Mouse (Mus musculus) mouse trophoblast stem cell (cell line): ENCODE measurements at regions not wholly inside any gene's neighbourhood (a gene's known extent, or its start where the extent isn't known, plus 50 kb on each side); places are given as distances from the start of the nearest gene placed in this dataset.

Experiments
- in situ Hi-C, 2 experiments: fragments of 300-500 bp; cut with MseI, MboI; formaldehyde crosslinking; loops; 2 replicates in 1 of 2; 3 replicates in 1 of 2; pipeline ENCODE4 v1.15.1; 2025

GRCm38 (mm10) chr11:112979413-112979812 lies 197.4 kb downstream of the Sox9 start:
- in situ Hi-C loops, result no loop called here

DNA sequence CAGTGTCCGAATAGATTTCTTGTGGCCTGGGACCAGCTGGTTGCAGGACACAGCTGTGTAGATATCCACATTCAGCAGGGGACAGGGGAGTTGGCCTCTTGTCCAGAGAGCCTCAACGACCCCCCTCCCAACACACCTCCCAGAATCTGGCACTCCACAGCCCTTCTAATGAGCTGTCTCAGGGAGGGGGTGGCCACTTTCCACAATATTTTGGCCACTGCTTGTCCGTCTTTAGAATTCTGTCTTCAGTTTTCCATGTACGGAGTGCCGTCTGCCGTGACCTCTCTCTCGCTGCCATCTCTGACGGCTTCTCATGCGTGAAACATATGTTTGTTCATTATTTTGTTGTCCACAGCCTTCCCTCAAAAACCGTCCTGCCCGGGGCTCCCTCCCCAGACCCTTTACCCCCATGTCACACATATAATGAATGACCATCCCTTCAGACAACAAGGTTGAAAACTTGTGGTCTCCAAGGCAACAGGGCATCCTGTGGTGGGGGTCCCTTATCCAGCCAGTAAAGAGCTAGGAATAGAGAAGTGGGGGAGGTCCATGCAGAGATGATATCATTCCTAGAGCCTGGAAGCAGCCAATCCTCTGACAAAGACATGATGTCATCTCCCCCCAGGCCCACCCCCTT lies 200.3 kb downstream of the Sox9 start:
- in situ Hi-C loops, result no loop called here

GRCm38 (mm10) chr11:112982802-112983591 lies 201.0 kb downstream of the Sox9 start:
- in situ Hi-C loops, result no loop called here

DNA sequence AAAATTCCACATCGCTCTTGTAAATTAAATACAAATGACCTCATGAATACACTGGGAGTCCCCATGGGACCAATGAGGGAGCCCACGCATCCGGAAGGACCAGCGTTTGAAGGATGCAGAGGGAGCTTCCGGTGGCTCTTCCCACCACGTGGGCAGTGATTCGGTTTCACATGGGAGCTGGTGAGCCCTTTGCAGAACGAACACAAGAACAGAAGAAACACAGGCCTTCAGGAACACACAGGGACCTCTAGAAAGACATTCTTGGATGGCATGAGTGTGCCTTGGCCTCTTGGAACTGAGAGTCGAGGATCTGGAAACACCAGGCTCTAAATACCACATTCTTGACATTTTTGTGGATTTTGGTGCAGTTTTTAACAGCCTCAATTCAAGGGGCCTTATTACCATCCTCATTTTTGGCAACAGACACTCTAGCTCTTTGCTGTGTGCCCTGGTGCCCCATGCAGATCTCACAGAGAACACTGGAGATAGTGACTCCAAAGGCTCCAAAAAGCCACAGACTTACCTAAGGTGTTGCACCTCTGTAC lies 204.1 kb downstream of the Sox9 start:
- in situ Hi-C loops, result no loop called here

- in situ Hi-C loops, result no loop called here
Measured at GRCm38 (mm10) chr11:112987782-112988181, 205.8 kb downstream of the Sox9 start.

DNA sequence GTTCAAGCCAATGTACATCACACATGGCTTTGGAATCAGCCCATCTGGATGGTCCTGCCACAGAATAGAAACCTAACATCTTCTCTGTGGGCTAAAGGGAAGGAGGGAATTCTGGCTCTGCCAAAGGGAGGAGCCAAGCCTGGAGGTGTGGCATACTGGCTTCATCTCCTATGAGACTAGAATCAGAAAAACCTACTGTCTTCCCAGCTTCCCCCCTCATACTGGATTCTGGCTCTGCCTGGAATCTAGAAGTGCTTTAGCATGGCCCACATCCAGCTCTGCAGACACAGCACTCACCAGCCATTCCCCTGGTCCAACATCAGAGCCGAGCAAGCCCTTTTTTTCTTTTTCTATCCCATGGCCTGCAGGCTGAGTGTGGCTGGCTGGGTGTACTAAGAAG lies 206.9 kb downstream of the Sox9 start:
- in situ Hi-C loops, result no loop called here

GRCm38 (mm10) chr11:112989981-112990512 lies 208.0 kb downstream of the Sox9 start:
- in situ Hi-C loops, result no loop called here

DNA sequence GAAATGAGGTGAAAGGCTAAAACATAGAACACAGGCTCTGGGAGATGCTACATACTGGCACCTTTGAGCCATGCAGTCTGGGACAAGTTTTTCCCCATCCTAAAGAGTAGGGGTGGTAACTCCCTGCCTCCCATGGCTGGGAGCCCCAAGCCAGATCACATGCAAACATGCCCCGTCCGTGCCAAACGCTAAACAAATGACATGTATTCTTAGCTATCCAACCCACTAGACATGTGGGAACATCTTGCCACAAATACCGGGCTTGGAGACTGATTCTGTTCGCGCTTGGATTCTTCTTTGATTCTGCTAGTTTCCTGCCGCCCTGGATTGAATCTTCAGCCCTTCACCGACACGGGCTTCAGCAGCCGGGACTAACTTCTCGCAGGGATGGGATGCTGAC lies 208.7 kb downstream of the Sox9 start:
- in situ Hi-C loops, result no loop called here

GRCm38 (mm10) chr11:112991862-112992261 lies 209.8 kb downstream of the Sox9 start:
- in situ Hi-C loops, result no loop called here

DNA sequence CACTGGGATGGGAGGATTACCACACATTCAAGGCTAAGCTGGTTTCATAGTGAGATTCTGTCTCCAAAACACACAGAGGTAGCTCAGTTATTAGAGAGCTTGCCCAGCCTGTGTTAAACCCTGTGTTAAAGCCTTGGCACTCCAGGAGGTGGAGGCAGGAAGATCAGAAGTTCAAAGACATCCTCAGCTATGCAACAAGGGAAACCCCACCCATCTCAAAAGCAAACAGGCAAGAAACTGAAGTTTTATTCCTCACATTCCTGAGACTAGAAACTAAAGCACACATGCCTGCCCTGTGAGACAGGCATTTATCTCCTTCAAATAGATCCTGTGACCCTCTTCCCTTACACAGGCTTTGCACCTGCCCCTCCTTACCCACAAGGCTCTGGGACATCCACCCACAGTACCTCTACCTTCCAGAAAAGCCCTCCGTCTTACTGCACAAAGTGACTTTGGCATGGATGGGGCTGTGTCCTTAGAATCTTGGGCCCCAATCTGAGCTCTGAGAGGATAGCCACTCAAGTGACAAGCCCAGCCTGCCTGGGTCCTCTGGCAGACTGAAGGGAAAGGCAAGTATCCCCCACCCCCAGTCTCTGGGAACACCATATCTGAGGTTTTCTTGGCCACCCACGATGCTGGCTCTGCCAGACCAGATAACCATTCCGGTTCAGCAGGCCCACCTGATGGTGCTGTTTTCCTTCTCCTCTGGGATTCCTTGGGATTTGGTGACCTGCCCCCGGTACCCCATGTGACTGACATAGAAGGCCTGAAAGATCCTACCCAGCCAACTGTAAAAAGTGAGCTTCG lies 217.0 kb downstream of the Sox9 start:
- in situ Hi-C loops, result no loop called here

DNA sequence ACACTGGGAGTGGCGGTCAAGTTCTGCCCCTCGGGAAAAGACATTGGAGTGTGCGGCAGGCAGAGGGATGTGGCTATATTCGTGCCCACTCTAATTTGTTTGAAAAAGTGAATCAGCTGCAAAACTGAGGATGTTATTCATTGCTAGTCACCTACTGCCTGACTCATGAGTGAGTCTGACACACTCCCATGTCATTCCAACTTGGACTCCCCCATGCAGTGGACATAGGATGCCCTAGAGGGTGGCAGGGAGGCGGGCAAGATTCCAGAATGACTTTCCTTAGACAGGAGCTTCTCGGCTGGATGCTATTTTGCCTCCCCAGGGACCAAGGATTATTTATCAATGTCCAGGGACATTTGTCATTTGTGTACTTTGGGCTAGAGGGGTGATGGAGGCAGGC lies 219.0 kb downstream of the Sox9 start:
- in situ Hi-C loops, result no loop called here

- in situ Hi-C loops, result no loop called here
Measured at GRCm38 (mm10) chr11:113005895-113006294, 223.9 kb downstream of the Sox9 start.

DNA sequence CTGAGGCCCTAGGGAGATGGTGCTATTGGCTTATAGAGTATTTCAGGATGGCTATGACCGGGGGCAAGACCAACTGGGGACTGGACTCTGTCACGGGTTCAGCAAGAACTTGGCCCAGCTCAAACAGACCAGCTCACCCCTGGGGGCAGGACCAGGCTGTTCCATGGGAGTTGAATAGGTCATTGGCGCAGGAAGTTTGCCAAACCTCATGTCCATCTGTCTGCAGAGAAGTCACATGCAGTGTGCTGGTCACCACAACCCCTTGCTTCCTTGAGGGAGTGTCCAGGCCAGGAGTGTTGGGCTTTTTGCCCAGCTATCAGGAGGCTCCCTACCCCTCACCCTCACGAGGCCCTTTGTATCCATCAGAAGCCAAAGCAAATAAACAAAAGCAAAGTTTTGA lies 226.5 kb downstream of the Sox9 start:
- in situ Hi-C loops, result no loop called here

DNA sequence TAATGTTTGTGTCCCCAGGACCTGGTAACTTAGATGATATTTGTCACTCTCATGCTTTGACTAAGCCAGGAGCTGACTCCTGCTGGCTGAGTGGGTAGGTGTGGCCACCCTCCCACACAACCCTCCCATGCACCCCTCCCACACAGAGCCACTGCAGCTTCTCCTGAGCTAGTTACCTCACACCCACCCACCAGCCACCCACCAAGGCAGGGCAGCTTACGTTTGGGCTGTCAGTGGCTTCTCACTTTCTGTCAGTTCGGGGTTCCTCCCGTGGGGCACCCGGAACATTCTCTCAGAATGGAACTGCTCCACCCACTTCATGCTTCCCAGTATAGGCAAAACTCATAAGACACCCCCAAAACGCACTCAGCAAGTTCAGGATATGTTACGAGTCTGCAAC lies 227.4 kb downstream of the Sox9 start:
- in situ Hi-C loops, result no loop called here

DNA sequence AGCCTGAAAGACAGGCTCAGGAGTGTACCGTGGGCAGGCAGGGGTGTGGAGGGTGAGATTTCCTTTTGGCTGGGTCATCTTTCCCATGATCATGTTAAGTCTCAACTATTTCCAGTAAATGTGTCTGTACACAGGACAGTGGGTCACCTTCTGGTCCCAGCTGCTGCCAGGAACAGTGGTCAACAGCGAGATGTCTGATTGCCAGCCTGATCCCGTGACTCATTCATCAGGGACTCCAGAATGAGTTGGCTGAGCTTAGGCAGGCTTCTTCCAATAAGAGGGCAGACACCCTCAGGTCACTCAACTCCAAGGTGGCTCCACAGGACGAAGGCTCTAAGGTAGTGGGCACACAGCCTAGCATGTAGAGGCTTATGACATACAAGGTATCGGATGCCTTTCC lies 228.9 kb downstream of the Sox9 start:
- in situ Hi-C loops, result no loop called here

GRCm38 (mm10) chr11:113014186-113015010 lies 232.4 kb downstream of the Sox9 start:
- in situ Hi-C loops, result no loop called here

- in situ Hi-C loops, result no loop called here
Measured at GRCm38 (mm10) chr11:113015686-113016304, 233.8 kb downstream of the Sox9 start.

DNA sequence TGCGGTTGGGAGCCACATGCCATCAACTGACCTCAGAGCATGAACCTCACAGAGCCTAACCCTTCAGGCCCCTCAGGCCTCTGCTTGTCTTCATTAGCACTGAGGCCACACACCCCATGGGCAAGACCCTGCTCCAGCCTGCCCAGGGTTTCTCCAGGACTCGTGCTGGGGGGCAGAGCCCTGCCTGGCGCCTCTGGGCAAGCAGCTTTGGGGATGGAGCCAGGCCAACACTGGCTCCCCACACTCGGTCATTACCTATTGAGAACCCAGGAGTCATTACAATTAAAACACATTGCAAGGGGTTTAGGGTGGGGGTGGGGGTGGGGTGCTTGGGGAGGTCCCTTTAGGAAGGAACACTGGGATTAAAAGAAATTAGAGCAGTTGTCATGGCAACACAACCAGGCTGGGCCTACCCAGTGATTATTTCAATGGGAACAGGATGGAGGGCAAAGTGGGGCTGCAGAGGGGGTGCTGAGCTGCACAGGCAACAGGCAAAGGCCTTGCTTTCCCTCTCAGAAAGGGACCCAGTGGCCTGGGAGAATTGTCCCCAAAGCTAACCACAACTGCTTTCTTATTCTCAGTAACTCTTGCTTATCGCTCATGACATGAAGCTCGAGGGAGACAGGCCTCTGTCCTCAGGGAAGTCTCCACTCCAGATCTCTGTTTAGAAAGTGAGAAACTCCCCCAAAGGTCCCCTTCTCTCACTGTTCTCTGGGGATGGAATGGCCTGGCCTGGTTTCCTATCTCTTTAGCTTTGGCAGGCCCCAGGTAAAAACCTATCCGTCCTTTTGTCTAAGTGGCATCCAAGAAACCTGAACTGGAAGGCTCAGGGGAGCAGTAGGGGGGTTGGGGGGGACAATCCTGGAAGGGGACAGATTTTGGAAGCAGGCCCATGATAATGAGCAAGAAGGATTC lies 235.0 kb downstream of the Sox9 start:
- in situ Hi-C loops, result no loop called here

DNA sequence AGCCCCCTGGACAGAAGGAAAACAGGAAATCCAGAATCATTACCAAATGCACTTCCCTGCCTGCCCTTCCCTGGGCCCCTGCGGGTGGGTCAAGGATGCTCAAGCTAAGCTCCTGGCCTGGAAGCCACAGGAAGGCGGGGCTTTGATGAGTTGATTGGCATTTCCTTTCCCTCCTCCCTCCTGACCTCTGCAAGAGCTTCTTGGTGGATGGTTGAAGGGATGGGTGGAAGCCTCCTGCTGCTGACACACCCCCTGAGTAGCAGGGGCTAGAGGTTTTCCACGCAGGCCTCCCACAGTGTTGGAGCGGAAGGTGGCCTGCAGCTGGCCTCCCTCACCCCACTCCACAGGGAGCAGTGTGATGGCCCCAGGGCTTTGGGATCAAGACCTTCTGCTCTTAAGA lies 239.5 kb downstream of the Sox9 start:
- in situ Hi-C loops, result no loop called here

DNA sequence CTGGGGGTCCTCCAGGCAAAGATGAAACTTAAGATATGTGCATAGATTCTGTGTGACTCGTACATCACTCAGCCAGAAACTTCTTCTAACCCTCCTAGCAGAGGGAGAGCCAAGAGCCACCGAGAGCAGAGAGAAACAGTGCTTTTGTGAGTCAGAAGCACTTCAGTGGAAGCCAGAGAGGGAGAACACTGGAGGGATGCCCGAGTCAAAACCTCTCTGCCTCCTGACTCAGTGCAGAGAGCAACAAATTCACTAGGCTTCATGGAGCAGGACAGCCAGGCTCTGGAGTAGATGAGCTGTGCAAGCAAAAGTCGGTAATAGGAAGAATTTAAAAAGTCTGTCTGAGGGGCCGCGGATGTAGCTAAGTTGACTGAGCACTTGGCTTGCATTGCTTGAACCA lies 245.0 kb downstream of the Sox9 start:
- in situ Hi-C loops, result no loop called here
